Mouse (Mus musculus) heart, embryonic 14.5 days (tissue): ENCODE data around the gene Gm6121. TPM values are rescaled to one million over a fixed set of nuclear protein-coding genes. Genes with fewer than 3 reads are reported as not detected.
"Not testable (repeated sequence)": the region's sequence is repeated elsewhere in the genome, so short reads cannot be mapped to it uniquely, and the experiment has no call there.

Source experiments
- ATAC-seq: fragments of 200-750 bp; cut with Nextera tagmentation; 2 replicates; pipeline ENCODE4 v1.8.0; 2017; ENCODE audit warnings: low read depth, moderate TSS enrichment; ENCODE audit not compliant: insufficient number of reproducible peaks, insufficient read depth, low FRiP score
- H3K27ac ChIP-seq, 2 experiments: fragments of 200-500 bp in 1 of 2; fragments of 300-500 bp in 1 of 2; sonication (generic) in 1 of 2; replicated peaks in 1 of 2; 2 replicates each; pipeline ENCODE4 v1.5.1; 2012 to 2014; ENCODE audit warnings: low read depth in 2 of 2, low read length in 2 of 2, control low read depth in 1 of 2, mild to moderate bottlenecking in 1 of 2, mixed read lengths in 1 of 2; ENCODE audit not compliant: control insufficient read depth in 1 of 2, insufficient read depth in 1 of 2
- H3K27me3 ChIP-seq: fragments of 300-500 bp; sonication (generic); 2 replicates; pipeline ENCODE4 v1.6.1; 2014; ENCODE audit warnings: mild to moderate bottlenecking, low read length, control low read depth; ENCODE audit not compliant: control insufficient read depth, insufficient read depth
- H3K36me3 ChIP-seq: fragments of 300-500 bp; sonication (generic); 2 replicates; pipeline ENCODE4 v1.6.1; 2014; ENCODE audit warnings: mild to moderate bottlenecking, control low read depth, low read length, mixed read lengths; ENCODE audit not compliant: control insufficient read depth, insufficient read depth
- H3K4me1 ChIP-seq, 2 experiments: fragments of 200-500 bp in 1 of 2; fragments of 300-500 bp in 1 of 2; sonication (generic) in 1 of 2; 2 replicates each; pipeline ENCODE4 v1.6.1; 2012 to 2014; ENCODE audit warnings: low read length in 2 of 2, control low read depth in 1 of 2, mixed read lengths in 1 of 2; ENCODE audit not compliant: control insufficient read depth in 2 of 2, insufficient read depth in 2 of 2
- H3K4me2 ChIP-seq: fragments of 300-500 bp; sonication (generic); 2 replicates; pipeline ENCODE4 v1.6.1; 2014; ENCODE audit warnings: mild to moderate bottlenecking, low read length
- H3K4me3 ChIP-seq, 2 experiments: fragments of 200-500 bp in 1 of 2; fragments of 300-500 bp in 1 of 2; sonication (generic) in 1 of 2; 2 replicates each; pipeline ENCODE4 v1.5.1; 2012 to 2014; ENCODE audit warnings: low read length in 2 of 2, mild to moderate bottlenecking in 2 of 2, control low read depth in 1 of 2, low read depth in 1 of 2, moderate library complexity in 1 of 2; ENCODE audit not compliant: control insufficient read depth in 1 of 2, insufficient read depth in 1 of 2
- H3K9ac ChIP-seq: fragments of 300-500 bp; sonication (generic); 2 replicates; pipeline ENCODE4 v1.6.1; 2014; ENCODE audit warnings: mild to moderate bottlenecking, low read length
- H3K9me3 ChIP-seq: fragments of 300-500 bp; sonication (generic); 2 replicates; pipeline ENCODE4 v1.6.1; 2016; ENCODE audit warnings: low read length, control low read depth; ENCODE audit not compliant: control insufficient read depth
- WGBS: fragments of 180-500 bp; shearing (Covaris S2); extraction: QIAGEN DNeasy Blood & Tissue Kit; methylation state at CpG from one replicate; pipeline ENCODE4 v1.1.7; 2014; 5-methylcytosine and 5-hydroxymethylcytosine counted together
- polyA plus RNA-seq: library from polyadenylated mRNA; unstranded; fragments of >200 nt; fragmentation: Nextera tagmentation; extraction: Ambion mirVana; gene quantifications from 2 replicates; pipeline ENCODE4 v1.2.1, GENCODE M21; 2014

The Gm6121 gene
- not detected in 2 replicates for polyA plus RNA-seq

DNA sequence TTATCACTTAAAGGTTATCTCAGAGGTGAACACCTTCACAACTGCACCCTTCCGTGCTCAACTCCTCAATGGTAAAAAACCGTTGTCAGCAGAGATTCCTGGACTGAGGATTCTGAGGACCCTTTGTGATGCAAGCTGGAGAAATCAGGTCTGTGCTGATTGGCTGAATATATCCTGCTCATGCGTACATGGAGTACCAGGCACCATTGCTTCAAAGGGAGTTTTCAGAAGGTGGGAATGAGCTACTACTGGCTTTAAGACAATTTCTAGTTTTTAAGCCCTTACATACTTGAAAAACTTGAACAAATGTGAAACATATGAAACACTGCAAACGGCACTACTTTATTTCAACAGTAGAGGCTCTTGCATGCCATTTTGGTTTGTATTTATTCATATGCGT, at the start of gene Gm6121:
Gene Gm6121, minus strand, starts transcription at position 101 of the 400 bp plus-strand sequence.
- not testable (repeated sequence) for H3K4me2 ChIP-seq, H3K27ac ChIP-seq, ATAC-seq, H3K4me3 ChIP-seq, H3K27me3 ChIP-seq, H3K4me1 ChIP-seq, H3K36me3 ChIP-seq, H3K9me3 ChIP-seq, H3K9ac ChIP-seq
- no CpG with 5 or more reads among the region's 5 CpGs for WGBS

Other genes starting within 250 kb of the Gm6121 start
- gene Gm14525, start 233.1 kb downstream of the Gm6121 start, polyA plus RNA-seq, result not detected in 2 replicates